Mouse (Mus musculus) thymus, adult 2 months (tissue): ENCODE results near the gene Pde6h.

Experiments used
- CTCF ChIP-seq: fragments of 200-500 bp; IDR thresholded peaks from 2 replicates; pipeline ENCODE4 v1.5.1; 2012; ENCODE audit warnings: mild to moderate bottlenecking, control low read depth, low read length, moderate library complexity, borderline replicate concordance; ENCODE audit not compliant: control insufficient read depth, poor library complexity, insufficient read depth; ENCODE audit errors: extremely low read depth
- POLR2A ChIP-seq: fragments of 200-500 bp; IDR thresholded peaks from 2 replicates; pipeline ENCODE4 v1.6.1; 2012; ENCODE audit warnings: mild to moderate bottlenecking, low read length, control low read depth, moderate library complexity; ENCODE audit not compliant: control insufficient read depth, poor library complexity, insufficient read depth; ENCODE audit errors: extremely low read depth

DNA sequence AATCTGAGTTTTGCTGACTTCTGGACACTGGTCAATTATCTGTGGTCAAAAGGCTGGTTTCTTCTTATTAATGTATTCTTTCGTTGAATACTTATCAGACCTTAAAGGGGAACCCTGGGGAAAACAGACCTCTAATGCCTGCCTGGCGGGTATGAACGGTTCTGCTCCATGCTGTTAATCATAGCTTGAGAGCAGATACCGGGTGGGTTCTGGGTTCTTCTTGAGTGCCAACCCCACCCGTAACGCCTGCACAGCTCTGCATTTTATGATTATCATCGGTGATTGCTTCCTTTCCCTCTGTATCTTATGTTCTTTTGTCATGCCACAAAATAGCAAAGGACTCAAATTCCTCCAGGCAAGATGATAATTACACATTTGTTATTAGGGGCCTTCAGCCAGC lies 10.4 kb downstream of the Pde6h start:
- TF ChIP-seq CTCF (no peak), POLR2A (no peak)
